Mouse (Mus musculus): ENCODE data around the gene Gsk3a.
"Not testable (repeated sequence)": the region's sequence is repeated elsewhere in the genome, so short reads cannot be mapped to it uniquely, and the experiment has no call there.

Gsk3a gene

DNA sequence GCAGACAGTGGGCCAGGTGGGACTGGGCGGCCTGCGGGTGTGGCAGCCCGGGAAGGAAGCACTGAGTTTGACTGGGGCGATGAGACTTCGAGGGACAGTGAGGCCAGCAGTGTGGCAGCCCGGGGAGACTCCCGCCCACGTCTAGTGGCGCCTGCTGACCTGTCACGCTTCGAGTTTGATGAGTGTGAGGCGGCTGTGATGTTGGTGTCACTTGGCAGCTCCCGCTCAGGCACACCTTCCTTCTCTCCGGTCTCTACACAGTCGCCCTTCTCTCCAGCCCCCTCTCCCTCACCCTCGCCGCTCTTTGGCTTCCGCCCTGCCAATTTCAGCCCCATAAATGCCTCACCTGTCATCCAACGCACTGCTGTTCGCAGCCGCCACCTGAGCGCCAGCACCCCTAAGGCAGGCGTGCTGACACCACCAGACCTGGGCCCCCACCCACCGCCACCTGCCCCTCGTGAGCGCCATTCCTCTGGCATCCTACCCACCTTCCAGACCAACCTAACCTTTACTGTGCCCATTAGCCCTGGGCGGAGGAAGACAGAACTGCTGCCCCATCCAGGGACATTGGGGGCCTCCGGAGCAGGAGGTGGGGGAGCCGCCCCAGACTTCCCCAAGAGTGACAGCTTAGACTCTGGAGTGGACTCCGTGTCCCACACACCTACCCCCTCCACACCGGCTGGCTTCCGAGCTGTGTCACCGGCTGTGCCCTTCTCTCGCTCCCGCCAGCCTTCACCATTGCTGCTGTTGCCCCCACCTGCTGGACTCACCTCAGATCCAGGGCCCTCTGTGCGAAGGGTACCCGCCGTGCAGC, 35.0 kb upstream of the Gsk3a start:
- no peak for DNase-seq

DNA sequence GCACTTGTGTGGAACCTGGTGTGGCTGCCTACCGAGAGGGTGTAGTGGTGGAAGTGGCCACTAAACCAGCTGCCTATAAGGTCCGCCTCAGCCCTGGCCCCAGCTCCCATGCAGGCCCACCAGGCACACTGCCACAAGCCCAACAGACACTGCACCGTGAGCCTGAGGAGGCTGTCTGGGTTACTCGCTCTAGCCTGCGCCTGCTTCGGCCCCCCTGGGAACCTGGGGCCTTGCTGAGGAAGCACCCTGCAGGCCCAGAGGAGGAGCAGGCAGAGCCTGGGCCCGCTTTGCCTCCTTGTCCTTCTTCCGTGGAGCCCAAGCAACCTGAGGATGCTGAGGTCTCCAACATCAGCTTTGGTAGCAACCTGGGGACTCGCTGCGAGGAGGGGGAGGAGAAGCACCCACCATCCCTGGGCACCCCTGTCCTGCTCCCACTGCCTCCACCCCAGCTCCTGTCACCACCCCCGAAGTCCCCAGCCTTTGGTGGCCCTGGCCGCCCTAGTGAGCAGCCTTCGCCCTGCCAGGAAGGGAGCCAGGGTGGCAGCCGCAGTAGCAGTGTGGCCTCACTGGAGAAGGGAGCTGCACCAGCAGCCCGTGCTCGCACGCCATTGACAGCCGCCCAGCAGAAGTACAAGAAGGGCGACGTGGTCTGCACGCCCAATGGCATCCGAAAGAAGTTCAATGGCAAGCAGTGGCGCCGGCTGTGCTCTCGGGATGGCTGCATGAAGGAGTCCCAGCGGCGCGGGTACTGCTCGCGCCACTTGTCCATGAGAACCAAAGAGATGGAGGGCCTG, 34.2 kb upstream of the Gsk3a start:
- DNase-seq = no peak

DNA sequence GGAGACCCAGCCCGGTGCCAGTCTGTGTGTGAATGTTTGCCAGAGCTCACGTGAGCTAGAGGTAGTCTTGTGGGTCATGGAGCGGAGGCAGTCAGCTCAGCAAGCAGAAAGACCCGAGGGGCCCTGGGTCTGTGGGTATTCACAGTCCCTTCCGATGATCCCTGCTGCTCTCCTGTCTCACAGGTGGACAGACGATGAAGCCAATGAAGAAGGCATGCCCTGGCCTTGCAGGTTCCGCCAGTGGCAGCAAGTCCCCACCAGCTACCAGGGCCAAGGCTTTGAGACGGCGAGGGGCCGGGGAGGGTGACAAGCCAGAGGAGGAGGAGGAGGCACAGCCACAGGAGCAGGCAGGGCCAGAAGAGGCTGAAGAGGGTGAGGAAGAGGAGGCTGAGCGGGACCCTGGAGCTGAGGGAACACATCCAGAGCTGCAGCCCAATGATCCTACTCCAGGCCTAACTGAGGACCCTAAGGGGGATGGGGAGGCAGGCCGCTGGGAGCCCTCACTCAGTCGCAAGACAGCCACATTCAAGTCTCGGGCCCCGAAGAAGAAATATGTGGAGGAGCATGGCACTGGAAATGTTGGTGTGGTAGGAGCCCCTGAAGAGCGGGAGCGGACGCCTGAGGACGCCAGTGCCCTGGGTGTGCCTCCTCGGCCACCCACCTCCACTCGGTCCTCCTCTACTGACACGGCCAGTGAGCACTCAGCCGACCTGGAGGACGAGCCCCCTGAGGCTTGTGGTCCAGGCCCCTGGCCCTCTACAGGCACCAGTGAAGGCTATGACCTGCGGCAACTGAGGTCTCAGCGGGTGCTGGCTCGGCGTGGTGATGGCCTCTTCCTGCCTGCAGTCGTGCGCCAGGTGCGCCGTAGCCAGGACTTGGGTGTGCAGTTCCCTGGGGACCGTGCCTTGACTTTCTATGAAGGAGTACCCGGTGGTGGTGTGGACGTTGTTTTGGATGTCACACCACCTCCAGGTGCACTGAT, 33.3 kb upstream of the Gsk3a start:
- DNase-seq = no peak

DNA sequence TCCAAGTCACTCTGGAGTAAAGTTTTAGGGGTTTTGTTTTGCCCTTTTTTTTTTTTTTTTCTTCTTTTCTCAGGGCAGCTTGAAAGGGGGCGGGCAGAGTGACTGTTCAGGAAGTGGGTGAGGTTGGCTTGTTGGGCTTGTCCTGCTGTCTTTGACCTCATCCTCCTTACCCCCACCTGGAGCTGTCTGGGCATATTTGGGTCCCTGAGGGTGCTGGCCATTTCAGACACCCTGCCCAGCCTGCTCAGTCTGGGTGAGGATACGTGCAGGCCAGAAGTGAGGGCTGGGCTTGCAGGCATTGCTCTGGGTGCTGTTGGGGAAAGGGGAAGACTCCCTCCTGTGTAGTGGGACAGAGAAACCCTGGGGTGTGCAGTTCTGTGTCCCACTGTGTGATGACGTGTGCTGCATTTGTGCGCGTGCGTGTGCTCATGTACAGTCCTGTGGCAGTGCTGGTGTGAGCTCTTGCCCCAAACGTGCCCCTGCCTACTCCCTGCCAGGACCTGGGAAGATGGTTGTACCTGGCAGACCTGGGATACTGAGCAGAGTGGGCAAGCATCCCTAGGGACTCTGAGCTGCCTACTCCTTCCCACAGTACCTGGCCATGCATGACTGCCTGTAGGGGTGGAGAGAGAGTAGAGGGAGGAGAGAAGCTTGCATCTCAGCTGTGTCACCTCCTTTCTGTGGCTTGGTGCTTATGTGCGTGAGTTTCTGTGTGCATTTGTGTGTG, 32.1 kb upstream of the Gsk3a start:
- DNase-seq = no peak

DNA sequence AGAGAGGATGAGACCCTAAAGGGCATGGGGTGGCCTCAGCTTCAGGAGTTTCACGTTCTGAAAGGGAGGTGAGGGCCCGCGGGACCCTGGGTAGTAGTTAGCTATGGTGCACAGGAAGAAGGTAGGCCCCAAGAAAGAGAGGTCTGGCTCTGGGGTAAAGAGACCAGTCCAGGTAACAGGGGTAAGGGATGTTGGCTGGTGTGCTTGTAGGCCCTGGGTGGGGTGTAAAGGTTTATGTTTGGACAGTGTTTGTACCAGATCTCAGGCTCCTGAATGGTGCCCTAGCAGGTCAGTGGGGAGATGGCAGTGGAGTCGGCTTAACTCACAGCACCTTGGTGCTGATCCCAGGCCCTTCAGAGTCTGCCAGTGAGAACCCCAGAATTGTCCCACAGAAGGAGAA, 31.4 kb upstream of the Gsk3a start:
- no peak for DNase-seq

DNA sequence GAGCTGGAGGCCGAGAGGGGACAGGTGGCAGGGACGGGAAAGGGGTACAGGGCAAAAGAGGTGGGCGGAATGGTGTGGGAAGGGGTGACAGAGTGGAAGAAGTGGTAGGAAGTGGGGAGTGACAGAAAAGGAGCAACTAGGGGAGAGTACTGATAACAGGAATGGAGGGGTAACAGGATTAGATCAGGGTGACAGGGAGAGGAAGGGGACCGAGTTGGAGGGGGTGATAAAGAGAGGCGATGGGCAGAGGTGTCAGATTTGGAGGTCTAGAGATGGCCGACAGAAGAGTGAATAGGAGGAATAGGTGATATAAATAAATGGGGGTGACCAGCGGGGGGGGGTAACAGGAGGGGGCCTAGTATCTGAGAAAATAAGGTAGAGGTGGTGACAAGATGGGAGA, 30.9 kb upstream of the Gsk3a start:
- DNase-seq = no peak

DNA sequence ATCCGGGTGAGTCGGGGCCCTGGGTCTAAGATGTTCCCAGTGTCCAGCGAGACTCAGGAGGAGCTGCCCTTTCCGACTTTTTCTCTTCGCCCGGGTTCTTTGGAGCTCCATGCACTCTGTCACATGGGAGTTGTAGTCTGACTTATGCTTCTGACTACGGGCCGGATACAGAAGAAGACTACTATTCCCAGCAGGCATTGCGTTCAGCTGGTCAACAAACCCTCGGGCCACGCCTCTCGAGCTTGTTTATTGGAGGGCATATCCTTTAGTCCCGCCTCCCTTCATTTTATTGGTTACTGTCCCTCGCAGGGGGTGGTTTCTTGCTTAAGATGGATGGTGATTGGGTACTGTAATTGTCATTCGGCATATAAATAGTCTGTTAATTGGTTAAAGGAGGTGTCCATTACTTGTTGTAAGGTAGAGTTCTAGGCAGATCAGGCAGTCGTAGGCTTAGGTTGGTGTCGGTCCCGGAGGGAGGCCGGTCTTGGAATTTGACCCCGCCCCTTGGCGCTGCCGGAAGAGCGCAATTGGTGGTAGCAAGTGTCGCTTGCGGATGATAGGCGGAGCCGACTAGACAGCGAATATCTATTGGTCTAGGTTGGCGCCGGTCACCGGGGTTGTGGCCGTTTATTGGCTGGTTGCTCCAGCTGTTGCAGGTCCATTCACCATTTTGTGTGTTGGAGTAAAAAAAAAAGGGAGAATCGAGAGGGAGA, 30.3 kb upstream of the Gsk3a start:
- DNase-seq = peak; percentile 99 to 100

DNA sequence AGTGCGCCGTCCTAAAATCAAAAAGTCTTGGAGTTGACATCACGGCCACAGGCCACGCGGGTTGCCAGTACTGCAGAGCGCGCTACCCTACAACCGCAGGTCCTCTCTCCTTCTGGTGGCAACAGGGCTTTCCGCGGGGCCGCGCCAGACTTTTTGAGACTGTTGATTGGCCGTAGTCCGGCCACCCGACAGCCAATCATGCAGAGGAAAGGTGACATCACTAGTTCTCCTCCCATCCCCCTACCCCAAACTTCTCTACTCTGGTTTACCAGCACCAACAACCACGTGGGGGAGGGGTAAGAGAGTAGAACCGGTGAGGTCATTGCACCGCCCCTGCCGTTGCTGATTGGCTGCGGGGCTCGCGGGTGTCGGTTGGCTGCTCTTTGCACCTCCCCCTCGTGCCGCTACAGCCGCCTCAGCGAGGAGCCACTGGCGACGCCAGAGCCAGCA, 29.7 kb upstream of the Gsk3a start, which contains the start of gene Cic:
Gene Cic, plus strand, starts transcription at position 404 of the 450 bp plus-strand sequence.
- peak; percentile 99 for DNase-seq

DNA sequence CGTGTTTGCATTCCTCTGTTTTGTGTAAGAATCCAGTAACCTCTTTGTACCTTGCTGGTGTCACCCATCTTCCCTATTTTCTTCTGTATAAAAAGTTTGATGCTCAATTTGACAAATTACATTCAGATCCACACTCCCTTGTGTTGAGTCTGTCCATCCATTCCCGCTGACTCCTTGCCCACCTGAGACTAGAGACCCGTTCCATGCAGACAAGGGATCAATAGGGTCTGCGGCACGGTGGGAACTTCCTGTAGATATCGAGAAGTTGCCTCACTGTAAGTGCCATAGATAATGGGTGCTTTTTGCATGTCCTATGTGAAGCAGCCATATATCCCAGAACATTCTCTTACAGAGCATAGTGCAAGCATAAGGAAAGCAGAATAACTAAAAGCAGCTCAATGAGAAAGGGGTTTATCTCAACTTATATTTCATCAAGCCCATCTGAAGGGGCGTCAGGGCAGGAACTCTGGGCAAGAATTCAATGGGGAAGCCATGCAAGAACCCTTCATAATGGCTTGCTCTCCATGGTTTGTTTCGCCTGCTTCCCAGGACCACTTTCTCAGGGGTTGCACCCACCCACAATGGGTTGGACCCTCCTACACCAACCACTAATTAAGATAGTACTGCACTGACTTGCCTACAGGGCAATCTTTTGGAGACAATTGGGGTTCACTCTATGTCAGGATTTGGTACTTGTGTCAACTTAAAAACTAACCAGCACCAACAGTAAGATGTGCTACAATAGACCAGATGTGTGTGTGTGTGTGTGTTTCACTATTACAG, 28.7 kb upstream of the Gsk3a start:
- no peak for DNase-seq

DNA sequence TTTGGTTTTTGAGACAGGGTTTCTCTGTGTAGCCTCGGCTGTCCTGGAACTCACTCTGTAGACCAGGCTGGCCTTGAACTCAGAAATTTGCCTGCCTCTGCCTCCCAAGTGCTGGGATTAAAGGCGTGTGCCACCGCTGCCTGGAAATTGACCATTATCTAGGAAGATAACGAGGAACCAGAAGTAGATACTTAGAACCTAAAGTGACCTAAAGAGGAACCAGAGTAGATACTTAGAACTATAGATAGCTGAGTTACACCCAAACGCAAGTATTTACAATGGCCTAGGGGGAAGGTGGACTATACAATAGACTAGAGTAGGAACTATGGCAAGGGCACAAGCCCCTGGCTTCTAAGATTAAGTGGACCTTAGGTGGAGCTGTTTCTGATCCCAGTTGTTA, 28.1 kb upstream of the Gsk3a start:
- not testable (repeated sequence) for DNase-seq

DNA sequence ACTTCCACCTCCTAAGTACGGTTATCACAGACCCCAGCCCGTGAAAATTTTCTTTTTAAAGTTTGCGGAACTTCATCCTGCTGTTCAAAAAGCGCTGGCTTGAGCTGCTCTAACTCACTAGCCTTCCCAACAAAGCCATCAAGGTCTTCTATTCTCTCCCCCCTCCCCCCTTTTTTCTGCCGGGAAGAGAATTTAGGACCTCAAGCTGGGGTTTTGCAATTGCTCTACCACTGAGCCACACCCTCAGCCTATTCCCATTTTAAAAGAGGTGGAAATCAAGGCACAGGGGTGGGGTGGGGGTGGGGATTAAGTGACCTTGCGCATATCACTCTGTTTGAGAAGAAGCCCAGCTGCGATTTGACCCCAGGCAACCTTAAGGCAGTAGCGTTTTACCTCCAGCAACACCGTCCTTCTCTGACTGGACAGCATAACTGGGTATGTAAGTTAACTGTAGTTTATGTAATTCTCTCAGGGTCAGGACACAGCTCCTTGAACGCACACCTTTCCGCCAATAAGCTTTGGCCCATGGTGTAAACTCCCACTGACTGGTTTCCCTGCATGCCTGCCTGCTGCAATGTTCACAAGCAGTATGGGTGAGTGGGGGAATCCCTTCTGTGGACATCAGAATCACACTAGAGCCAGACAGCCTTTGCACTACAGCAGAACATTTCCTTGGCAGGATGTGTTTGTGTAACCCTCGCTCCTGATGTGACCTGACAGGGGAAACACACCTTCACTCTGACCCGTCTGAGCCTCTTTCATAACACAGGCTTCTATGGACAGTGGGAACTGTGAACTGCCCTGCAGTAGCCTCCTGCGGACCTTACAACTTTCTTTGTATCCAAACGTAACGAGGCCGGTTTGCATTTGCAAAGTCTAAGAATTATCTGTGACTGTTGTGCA, 26.6 kb upstream of the Gsk3a start:
- peak in 1 of 2 experiments; percentile 37 for DNase-seq

DNA sequence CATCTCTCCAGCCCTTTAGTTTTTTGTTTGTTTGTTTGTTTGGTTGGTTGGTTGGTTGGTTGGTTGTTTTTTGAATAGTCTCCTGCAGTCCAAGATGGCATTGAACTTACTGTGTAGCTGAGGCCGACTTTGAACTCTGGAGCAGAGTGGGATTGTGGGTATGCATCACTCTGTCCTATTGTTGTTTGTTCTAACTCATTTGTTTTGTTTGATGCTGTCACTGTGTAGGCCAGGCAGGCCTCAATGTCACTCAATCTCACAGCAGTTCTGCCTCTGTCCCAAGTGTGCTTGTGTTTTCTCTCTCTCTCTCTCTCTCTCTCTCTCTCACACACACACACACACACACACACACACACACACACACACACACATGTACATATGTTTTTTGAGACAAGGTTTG, 24.2 kb upstream of the Gsk3a start:
- no peak for DNase-seq

DNA sequence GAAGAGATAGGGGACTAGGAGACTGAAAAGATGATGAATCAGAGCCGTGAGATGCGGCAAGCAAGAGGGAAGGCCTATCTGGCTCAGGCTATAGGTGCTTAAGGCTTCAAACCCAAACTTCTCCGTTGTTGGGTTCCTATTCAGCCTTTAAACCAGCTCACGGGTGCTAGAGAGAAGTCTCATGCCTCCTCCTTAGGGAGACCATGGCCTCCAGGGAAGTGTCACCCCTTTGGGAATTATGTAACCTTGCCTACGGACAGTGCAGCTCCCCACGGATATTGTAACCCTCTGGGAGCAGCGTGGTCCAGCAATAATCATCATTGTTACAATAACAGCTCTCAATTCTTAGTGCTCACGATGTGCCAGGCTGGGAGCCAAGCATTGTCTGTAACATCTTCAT, 14.2 kb upstream of the Gsk3a start:
- DNase-seq = peak in 1 of 2 experiments; percentile 41

DNA sequence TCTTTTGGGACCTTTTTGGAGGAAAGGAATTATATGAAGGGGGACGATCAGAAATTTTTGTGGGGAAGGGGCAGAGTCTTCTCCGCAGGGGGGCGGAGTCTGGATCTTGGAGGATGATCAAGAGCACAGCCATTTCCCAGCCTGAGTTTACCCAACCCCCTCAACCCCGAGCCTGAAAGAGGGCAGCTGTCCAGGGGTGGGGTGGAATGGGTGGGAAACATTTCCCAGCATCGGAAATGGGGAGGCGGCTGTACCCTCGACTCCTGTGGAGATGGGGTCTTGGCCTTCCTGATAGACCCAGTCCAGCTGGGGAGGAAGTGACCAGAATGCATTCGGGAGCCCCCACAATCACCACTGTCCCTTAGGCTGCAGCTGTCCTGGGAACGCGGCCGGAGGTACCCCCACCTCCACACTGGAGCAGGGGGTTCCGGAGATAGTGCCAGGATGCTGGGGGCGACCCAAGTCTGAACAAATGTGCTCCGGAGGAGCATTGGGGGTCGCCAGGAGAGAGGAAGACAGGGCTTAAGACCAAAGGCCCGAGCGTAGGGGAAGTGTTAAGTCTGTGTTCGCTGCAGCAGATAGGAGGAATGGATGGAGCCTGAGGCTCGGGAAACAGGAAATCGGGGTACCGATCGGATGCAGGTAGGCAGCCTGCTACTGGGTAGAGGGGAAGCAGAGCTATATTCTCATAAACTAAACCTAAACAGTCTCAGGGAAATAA, 13.6 kb upstream of the Gsk3a start:
- DNase-seq = peak; percentile 71 to 80

DNA sequence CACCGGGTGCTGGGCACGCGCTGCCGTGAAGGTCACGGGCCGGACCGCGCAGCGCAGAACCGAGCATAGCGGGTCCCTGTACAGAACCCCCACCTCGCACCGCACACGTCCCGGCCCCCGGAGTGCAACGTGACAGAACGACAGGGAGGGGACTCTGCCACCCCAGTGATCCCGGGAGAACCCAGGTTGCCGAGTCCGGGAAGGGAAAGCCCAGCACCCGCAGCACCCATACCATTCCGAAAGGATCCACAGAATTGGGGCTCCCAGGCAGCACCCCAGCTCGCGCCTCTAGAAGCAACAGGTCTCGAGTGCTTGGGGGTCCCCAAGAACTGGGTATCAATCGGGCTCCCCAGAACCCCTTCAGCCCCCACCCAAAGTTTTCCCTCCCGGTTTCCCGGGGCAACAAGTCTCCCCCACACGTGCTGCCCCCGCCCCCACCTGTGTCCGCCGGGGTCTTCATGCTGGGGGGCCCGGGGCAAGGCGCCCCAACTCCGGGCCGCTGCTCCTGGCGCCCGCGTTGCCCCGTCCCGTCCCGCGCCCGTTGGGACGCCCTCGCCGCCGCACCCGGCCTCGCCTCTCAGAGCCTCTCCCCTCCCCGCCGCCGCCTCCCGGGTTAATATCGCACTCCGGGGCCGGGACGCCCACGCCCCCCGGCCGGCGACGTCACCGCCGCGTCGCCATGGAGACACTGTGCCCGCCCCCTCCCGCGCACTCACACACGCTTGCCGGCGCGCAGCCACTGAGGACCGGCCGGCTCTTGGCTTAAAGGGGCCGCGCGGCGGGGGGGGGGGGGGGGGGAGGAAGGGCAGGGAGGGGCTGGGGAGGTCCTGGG, 12.7 kb upstream of the Gsk3a start, which contains the start of gene Erf:
Gene Erf, minus strand, starts transcription at position 621 of the 832 bp plus-strand sequence.
- DNase-seq = peak; percentile 96 to 97

DNA sequence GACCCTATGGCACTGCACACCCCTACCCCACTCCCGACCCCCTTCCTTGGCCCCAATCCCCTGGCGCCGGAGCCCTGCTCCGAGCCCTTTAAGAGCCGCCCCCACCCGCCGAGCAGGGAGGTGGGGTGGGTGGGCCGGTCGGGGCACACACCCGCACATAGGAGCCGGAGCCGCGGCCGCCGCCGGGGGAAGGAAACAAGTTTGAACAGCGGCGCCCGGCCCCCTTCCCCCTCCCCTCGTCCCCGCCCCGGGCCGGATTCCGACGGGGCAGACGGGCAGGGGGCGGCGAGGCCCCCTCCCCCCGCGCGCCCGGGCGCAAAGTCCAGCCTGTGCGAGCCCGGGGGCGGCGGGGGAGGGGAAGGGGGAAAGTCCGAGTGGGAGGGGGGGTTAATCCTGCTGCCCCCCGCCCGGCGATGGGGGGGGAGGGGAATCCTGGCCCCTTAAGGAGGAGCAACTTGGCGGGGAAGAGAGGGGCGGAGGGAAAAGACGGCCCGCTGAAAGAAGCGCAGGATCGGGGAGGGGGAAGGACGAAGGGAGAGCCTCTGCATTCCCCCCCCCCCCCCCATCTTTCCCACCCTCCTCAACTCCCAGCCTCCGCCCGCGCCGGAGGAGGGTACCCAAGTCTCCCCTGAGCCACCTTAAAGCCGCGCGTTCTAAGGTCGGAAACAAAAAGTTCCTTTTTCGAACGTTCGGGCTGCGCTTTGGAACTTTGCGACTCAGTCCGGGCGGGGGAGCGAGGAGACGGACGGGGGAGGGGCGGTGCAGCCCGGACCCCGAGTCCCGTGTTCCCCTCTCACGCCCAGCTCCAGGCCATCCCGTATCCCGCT, 11.9 kb upstream of the Gsk3a start:
- DNase-seq = peak; percentile 85 to 94

Data from kidney, postnatal 25 days (tissue).